ENCODE assay signal across 9 mouse cellular contexts in genomic region chr6:129558946-129559640, GRCm38 (mm10). TPM values are rescaled to one million over a fixed set of nuclear protein-coding genes. Genes with fewer than 3 reads are reported as not detected.
DNase-seq lines count a peak whose midpoint lies in the region; ATAC-seq and TF ChIP-seq lines count a peak whose summit lies in the region.
"Had no signal": no experiment of that assay in that cellular context is flagged by ENCODE, and none has a peak within 500 bp of the region (broad histone marks: within the 10 kb centered on the region; RNA-seq: fewer than 3 reads in every experiment).

No protein-coding gene starts in this region.

- no peaks in the 10 kb centered on the region for H3K27me3 ChIP-seq in CH12.LX (replicated peaks)
- H3K27me3 ChIP-seq in embryonic facial prominence, embryonic 13.5 days: no peaks in the 10 kb centered on the region
- 0 out of 2 replicates have a peak, but pooled peaks cover 6% of the 10 kb centered on the region for H3K27me3 ChIP-seq in heart, embryonic 12.5 days (replicated peaks)
- H3K27me3 ChIP-seq in kidney, postnatal 0 days (ENCODE audit: insufficient read depth, low read length): no peaks in the 10 kb centered on the region
- no peaks in the 10 kb centered on the region for H3K27me3 ChIP-seq in neural tube, embryonic 14.5 days (ENCODE audit: control insufficient read depth, insufficient read depth, low read length)
- no peaks in the 10 kb centered on the region for H3K27me3 ChIP-seq in thymus, adult 2 months (ENCODE audit: control insufficient read depth, insufficient read depth, low read length)
- H3K27me3 ChIP-seq: heart, embryonic 13.5 days had no signal

- no peaks in the 10 kb centered on the region; the same call in 1 of the 2 replicates for H3K79me2 ChIP-seq in CH12.LX (replicated peaks; ENCODE audit: control insufficient read depth, extremely low read depth, insufficient read depth, poor library complexity, severe bottlenecking)

- TF ChIP-seq CTCF in CH12.LX (conservative IDR thresholded peaks at IDR 0.05 in 1 of 2, IDR thresholded peaks at IDR 0.05 in 1 of 2; ENCODE audit: low read depth in 2 of 2, low read length in 2 of 2): peak; percentile 80 to 94
- TF ChIP-seq CTCF in kidney, postnatal 0 days (IDR thresholded peaks at IDR 0.05; ENCODE audit: low read depth): peak; percentile 98
- no peak for TF ChIP-seq CTCF in thymus, adult 2 months (IDR thresholded peaks at IDR 0.05; ENCODE audit: borderline replicate concordance, control insufficient read depth, extremely low read depth, insufficient read depth, low read length, poor library complexity)

- 0 out of 2 replicates have a peak, but pooled peaks have one; percentile 32 for ATAC-seq in embryonic facial prominence, embryonic 13.5 days (ENCODE audit: insufficient number of reproducible peaks, insufficient read depth, low FRiP score, low TSS enrichment, low read depth)
- peak; percentile 71 for ATAC-seq in heart, embryonic 12.5 days (ENCODE audit: insufficient number of reproducible peaks, low FRiP score)
- peak; percentile 73 for ATAC-seq in kidney, postnatal 0 days (replicated peaks; ENCODE audit: low FRiP score, low read depth)
- peak; percentile 92 for ATAC-seq in neural tube, embryonic 14.5 days (ENCODE audit: low read depth)

- H3K9me3 ChIP-seq in CH12.LX (replicated peaks; ENCODE audit: low read length): no peaks in the 10 kb centered on the region
- H3K9me3 ChIP-seq in embryonic facial prominence, embryonic 13.5 days: no peaks in the 10 kb centered on the region
- H3K9me3 ChIP-seq in heart, embryonic 12.5 days (replicated peaks): no peaks in the 10 kb centered on the region
- H3K9me3 ChIP-seq in kidney, postnatal 0 days (replicated peaks; ENCODE audit: low read length): no peaks in the 10 kb centered on the region
- H3K9me3 ChIP-seq in neural tube, embryonic 14.5 days (ENCODE audit: control insufficient read depth, low read length): no peaks in the 10 kb centered on the region
- H3K9me3 ChIP-seq: heart, embryonic 13.5 days had no signal

- H3K4me2 ChIP-seq in CH12.LX (ENCODE audit: insufficient read depth, low read depth, poor library complexity, severe bottlenecking): peak overlapping the region; percentile 27; the same call in 1 of the 2 replicates
- peak overlapping the region; percentile 14; the same call in 1 of the 2 replicates for H3K4me2 ChIP-seq in embryonic facial prominence, embryonic 13.5 days
- H3K4me2 ChIP-seq in heart, embryonic 12.5 days: no peak overlapping the region
- H3K4me2 ChIP-seq in kidney, postnatal 0 days (ENCODE audit: low read length): no peak overlapping the region
- no peak overlapping the region for H3K4me2 ChIP-seq in neural tube, embryonic 14.5 days (ENCODE audit: low read depth, low read length)
- H3K4me2 ChIP-seq: heart, embryonic 13.5 days had no signal

- peak; percentile 78 for DNase-seq in CH12.LX (ENCODE audit: extremely low read depth)
- DNase-seq in adrenal gland, postnatal 36 days: peak; percentile 76
- peak; percentile 88 for DNase-seq in kidney, postnatal 0 days (ENCODE audit: low spot score)
- peak; percentile 46 to 63 for DNase-seq in lung, adult 18-20 months
- peak; percentile 72 for DNase-seq in thymus, adult 2 months

- no peak overlapping the region for H3K4me3 ChIP-seq in CH12.LX (replicated peaks in 1 of 3; ENCODE audit: low read depth in 2 of 3, low read length in 2 of 3, poor library complexity in 1 of 3)
- H3K4me3 ChIP-seq in embryonic facial prominence, embryonic 13.5 days: no peak overlapping the region
- H3K4me3 ChIP-seq in heart, embryonic 12.5 days: no peak overlapping the region
- no peak overlapping the region for H3K4me3 ChIP-seq in kidney, postnatal 0 days (replicated peaks; ENCODE audit: low read depth, low read length)
- no peak overlapping the region for H3K4me3 ChIP-seq in neural tube, embryonic 14.5 days (ENCODE audit: low read depth, low read length)
- no peak overlapping the region for H3K4me3 ChIP-seq in thymus, adult 2 months (ENCODE audit: control insufficient read depth, insufficient read depth, low read length)
- H3K4me3 ChIP-seq: heart, embryonic 13.5 days had no signal

- dilution Hi-C loops in CH12.LX (cut with MboI; ENCODE audit: extremely low pct_ligation_motif_present, extremely low pct_unique_long_range_greater_than_20kb, low sequenced_read_pairs): no loop called here

- 0 out of 4 replicates have a peak, but pooled peaks cover 0 to 2% of the 10 kb centered on the region in 2 experiments for H3K4me1 ChIP-seq in CH12.LX (ENCODE audit: control insufficient read depth in 1 of 2, insufficient read depth in 2 of 2)
- no peaks in the 10 kb centered on the region for H3K4me1 ChIP-seq in embryonic facial prominence, embryonic 13.5 days
- H3K4me1 ChIP-seq in heart, embryonic 12.5 days (replicated peaks): no peaks in the 10 kb centered on the region
- no peaks in the 10 kb centered on the region for H3K4me1 ChIP-seq in kidney, postnatal 0 days (replicated peaks; ENCODE audit: insufficient read depth, low read length)
- H3K4me1 ChIP-seq in neural tube, embryonic 14.5 days (ENCODE audit: control insufficient read depth, insufficient read depth, low read length): no peaks in the 10 kb centered on the region
- no peaks in the 10 kb centered on the region for H3K4me1 ChIP-seq in thymus, adult 2 months (replicated peaks; ENCODE audit: control insufficient read depth, insufficient read depth, low read length)

- TF ChIP-seq EP300 in CH12.LX (IDR thresholded peaks at IDR 0.05; ENCODE audit: low read length): no peak

- TF ChIP-seq POLR2A in CH12.LX (IDR thresholded peaks at IDR 0.05; ENCODE audit: low read depth, low read length): no peak
- no peak for TF ChIP-seq POLR2A in thymus, adult 2 months (IDR thresholded peaks at IDR 0.05; ENCODE audit: control insufficient read depth, extremely low read depth, insufficient read depth, low read length, poor library complexity)

- peak; percentile 93 for TF ChIP-seq RAD21 in CH12.LX (IDR thresholded peaks at IDR 0.05; ENCODE audit: low read depth, low read length)

- no peak overlapping the region for H3K9ac ChIP-seq in CH12.LX (ENCODE audit: insufficient read depth, low read depth)
- no peak overlapping the region for H3K9ac ChIP-seq in embryonic facial prominence, embryonic 13.5 days
- no peak overlapping the region for H3K9ac ChIP-seq in heart, embryonic 12.5 days
- no peak overlapping the region for H3K9ac ChIP-seq in kidney, postnatal 0 days (ENCODE audit: low read depth, low read length)
- no peak overlapping the region for H3K9ac ChIP-seq in neural tube, embryonic 14.5 days (replicated peaks; ENCODE audit: low read depth, low read length)
- H3K9ac ChIP-seq: heart, embryonic 13.5 days had no signal

- in situ Hi-C loops in CH12.LX (cut with MboI; ENCODE audit: low pct_ligation_motif_present, low pct_unique_long_range_greater_than_20kb, low sequenced_read_pairs): no loop called here

- H3K36me3 ChIP-seq in CH12.LX (replicated peaks in 1 of 2; ENCODE audit: control insufficient read depth in 1 of 2, insufficient read depth in 1 of 2, low read length in 1 of 2): no peaks in the 10 kb centered on the region
- no peaks in the 10 kb centered on the region for H3K36me3 ChIP-seq in embryonic facial prominence, embryonic 13.5 days
- no peaks in the 10 kb centered on the region for H3K36me3 ChIP-seq in heart, embryonic 12.5 days
- no peaks in the 10 kb centered on the region for H3K36me3 ChIP-seq in kidney, postnatal 0 days (ENCODE audit: insufficient read depth, low read length)
- no peaks in the 10 kb centered on the region for H3K36me3 ChIP-seq in neural tube, embryonic 14.5 days (ENCODE audit: control insufficient read depth, insufficient read depth, low read length)
- no peaks in the 10 kb centered on the region for H3K36me3 ChIP-seq in thymus, adult 2 months (ENCODE audit: control insufficient read depth, insufficient read depth, low read length)
- H3K36me3 ChIP-seq: heart, embryonic 13.5 days had no signal

- H3K27ac ChIP-seq in CH12.LX (ENCODE audit: insufficient read depth, low read depth): no peak overlapping the region
- no peak overlapping the region for H3K27ac ChIP-seq in embryonic facial prominence, embryonic 13.5 days
- no peak overlapping the region for H3K27ac ChIP-seq in heart, embryonic 12.5 days (ENCODE audit: poor library complexity, severe bottlenecking)
- H3K27ac ChIP-seq in kidney, postnatal 0 days: no peak overlapping the region
- H3K27ac ChIP-seq in neural tube, embryonic 14.5 days (ENCODE audit: low read depth, low read length): no peak overlapping the region
- no peak overlapping the region for H3K27ac ChIP-seq in thymus, adult 2 months (ENCODE audit: control insufficient read depth, insufficient read depth, low read length)
- H3K27ac ChIP-seq: heart, embryonic 13.5 days had no signal

- 19% methylated on average over 12 of the region's 12 CpGs for WGBS in embryonic facial prominence, embryonic 13.5 days
- 21% methylated on average over 12 of the region's 12 CpGs for WGBS in heart, embryonic 12.5 days
- WGBS in kidney, postnatal 0 days: 12% methylated on average over 12 of the region's 12 CpGs
- 21% methylated on average over 12 of the region's 12 CpGs for WGBS in neural tube, embryonic 14.5 days
- 14% methylated on average over 12 of the region's 12 CpGs for WGBS in thymus, adult 2 months

RNA-seq across cellular contexts. Expression of gene Klre1, which starts 18.6 kb away (rescaled TPM):
- total RNA-seq in CH12.LX (2012; rRNA removed): not detected in 2 replicates
- not detected in 2 replicates for total RNA-seq in CH12.LX (2014; rRNA removed)
- polyA plus RNA-seq in CH12.LX (2012; ENCODE audit: insufficient read length, low read depth): not detected in 2 replicates
- under 1 TPM in 1 of 2 experiments, not detected in 1; 0.30 TPM for total RNA-seq in adrenal gland, postnatal 36 days (2021)
- polyA plus RNA-seq in embryonic facial prominence, embryonic 13.5 days (2015; fragmentation: Nextera tagmentation; extraction: Ambion mirVana): not detected in 2 replicates
- not detected in 2 replicates for polyA plus RNA-seq in heart, embryonic 12.5 days (2016; fragmentation: Nextera tagmentation; extraction: Ambion mirVana)
- polyA plus RNA-seq in kidney, postnatal 0 days (2015; fragmentation: Nextera tagmentation; extraction: Ambion mirVana): not detected in 2 replicates
- not detected in 2 replicates for polyA plus RNA-seq in neural tube, embryonic 14.5 days (2014; fragmentation: Nextera tagmentation; extraction: Ambion mirVana)
- polyA plus RNA-seq in thymus, adult 2 months (2012; rRNA removed): 0.23 and 0.44 TPM in 2 replicates
- polyA plus RNA-seq: heart, embryonic 13.5 days had no signal

RNA-seq across cellular contexts. Expression of gene Gabarapl1, which starts 26.1 kb away (rescaled TPM):
- total RNA-seq in CH12.LX (2012; rRNA removed) (43.9 and 46.3 TPM in 2 replicates), CH12.LX (2014; rRNA removed) (75.2 and 80.8 TPM in 2 replicates)
- 96.2 and 102 TPM in 2 replicates for polyA plus RNA-seq in CH12.LX (2012; ENCODE audit: insufficient read length, low read depth)
- 100 to 1,000 TPM; 237 to 286 TPM for total RNA-seq in adrenal gland, postnatal 36 days (2021)
- polyA plus RNA-seq in embryonic facial prominence, embryonic 13.5 days (2015; fragmentation: Nextera tagmentation; extraction: Ambion mirVana): 50.5 and 55.2 TPM in 2 replicates
- 44.3 and 44.4 TPM in 2 replicates for polyA plus RNA-seq in heart, embryonic 12.5 days (2016; fragmentation: Nextera tagmentation; extraction: Ambion mirVana)
- polyA plus RNA-seq in kidney, postnatal 0 days (2015; fragmentation: Nextera tagmentation; extraction: Ambion mirVana): 126 and 139 TPM in 2 replicates
- 60.2 and 60.6 TPM in 2 replicates for polyA plus RNA-seq in neural tube, embryonic 14.5 days (2014; fragmentation: Nextera tagmentation; extraction: Ambion mirVana)
- 24.6 and 29.8 TPM in 2 replicates for polyA plus RNA-seq in thymus, adult 2 months (2012; rRNA removed)

RNA-seq across cellular contexts. Expression of gene Klrd1, which starts 32.5 kb away (rescaled TPM):
- total RNA-seq in CH12.LX (2012; rRNA removed) (not detected in 2 replicates), CH12.LX (2014; rRNA removed) (0.49 TPM in 1 of 2 replicates, not detected in the other)
- polyA plus RNA-seq in CH12.LX (2012; ENCODE audit: insufficient read length, low read depth): not detected in 2 replicates
- not detected for total RNA-seq in adrenal gland, postnatal 36 days (2021)
- polyA plus RNA-seq in embryonic facial prominence, embryonic 13.5 days (2015; fragmentation: Nextera tagmentation; extraction: Ambion mirVana): 0.30 TPM in 1 of 2 replicates, not detected in the other
- polyA plus RNA-seq in heart, embryonic 12.5 days (2016; fragmentation: Nextera tagmentation; extraction: Ambion mirVana): 0.23 TPM in 1 of 2 replicates, not detected in the other
- 0.32 and 0.45 TPM in 2 replicates for polyA plus RNA-seq in kidney, postnatal 0 days (2015; fragmentation: Nextera tagmentation; extraction: Ambion mirVana)
- polyA plus RNA-seq in neural tube, embryonic 14.5 days (2014; fragmentation: Nextera tagmentation; extraction: Ambion mirVana): not detected in 2 replicates
- 0.60 and 1.1 TPM in 2 replicates for polyA plus RNA-seq in thymus, adult 2 months (2012; rRNA removed)
- polyA plus RNA-seq: heart, embryonic 13.5 days had no signal

RNA-seq across cellular contexts. Expression of gene Tmem52b, which starts 46.7 kb away (rescaled TPM):
- total RNA-seq in CH12.LX (2012; rRNA removed): not detected in 2 replicates
- total RNA-seq in CH12.LX (2014; rRNA removed): not detected in 2 replicates
- not detected in 2 replicates for polyA plus RNA-seq in CH12.LX (2012; ENCODE audit: insufficient read length, low read depth)
- total RNA-seq in adrenal gland, postnatal 36 days (2021): not detected
- not detected in 2 replicates for polyA plus RNA-seq in embryonic facial prominence, embryonic 13.5 days (2015; fragmentation: Nextera tagmentation; extraction: Ambion mirVana)
- polyA plus RNA-seq in heart, embryonic 12.5 days (2016; fragmentation: Nextera tagmentation; extraction: Ambion mirVana): not detected in 2 replicates
- 96.6 and 98.5 TPM in 2 replicates for polyA plus RNA-seq in kidney, postnatal 0 days (2015; fragmentation: Nextera tagmentation; extraction: Ambion mirVana)
- polyA plus RNA-seq in neural tube, embryonic 14.5 days (2014; fragmentation: Nextera tagmentation; extraction: Ambion mirVana): 0.33 TPM in 1 of 2 replicates, not detected in the other
- polyA plus RNA-seq in thymus, adult 2 months (2012; rRNA removed): 0.18 TPM in 1 of 2 replicates, not detected in the other

RNA-seq across cellular contexts. Expression of gene Olr1, which starts 52.1 kb away (rescaled TPM):
- total RNA-seq in CH12.LX (2012; rRNA removed) (not detected in 2 replicates), CH12.LX (2014; rRNA removed) (not detected in 2 replicates)
- polyA plus RNA-seq in CH12.LX (2012; ENCODE audit: insufficient read length, low read depth): not detected in 2 replicates
- total RNA-seq in adrenal gland, postnatal 36 days (2021): under 1 TPM in 1 of 2 experiments, not detected in 1; 0.40 TPM
- polyA plus RNA-seq in embryonic facial prominence, embryonic 13.5 days (2015; fragmentation: Nextera tagmentation; extraction: Ambion mirVana): not detected in 2 replicates
- polyA plus RNA-seq in heart, embryonic 12.5 days (2016; fragmentation: Nextera tagmentation; extraction: Ambion mirVana): 0.42 and 0.46 TPM in 2 replicates
- polyA plus RNA-seq in kidney, postnatal 0 days (2015; fragmentation: Nextera tagmentation; extraction: Ambion mirVana): not detected in 2 replicates
- not detected in 2 replicates for polyA plus RNA-seq in neural tube, embryonic 14.5 days (2014; fragmentation: Nextera tagmentation; extraction: Ambion mirVana)
- 0.13 and 0.19 TPM in 2 replicates for polyA plus RNA-seq in thymus, adult 2 months (2012; rRNA removed)

Comparison
In these comparisons a context has a peak if more than half of its experiments do, and no peak if none do; other contexts are left out.
1. H3K4me2 ChIP-seq: peak in CH12.LX (single experiment) and embryonic facial prominence, embryonic 13.5 days (single experiment); none in heart, embryonic 12.5 days (single experiment), kidney, postnatal 0 days (single experiment) and neural tube, embryonic 14.5 days (single experiment).
2. ATAC-seq: peak in every context shown above with its lines; median percentile 92 in neural tube, embryonic 14.5 days; 73 in kidney, postnatal 0 days; 71 in heart, embryonic 12.5 days; 32 in embryonic facial prominence, embryonic 13.5 days.
3. Peak in every context shown above with its lines, with median percentiles within 50 percentile points of each other: DNase-seq.